In the genomic region with DNA sequence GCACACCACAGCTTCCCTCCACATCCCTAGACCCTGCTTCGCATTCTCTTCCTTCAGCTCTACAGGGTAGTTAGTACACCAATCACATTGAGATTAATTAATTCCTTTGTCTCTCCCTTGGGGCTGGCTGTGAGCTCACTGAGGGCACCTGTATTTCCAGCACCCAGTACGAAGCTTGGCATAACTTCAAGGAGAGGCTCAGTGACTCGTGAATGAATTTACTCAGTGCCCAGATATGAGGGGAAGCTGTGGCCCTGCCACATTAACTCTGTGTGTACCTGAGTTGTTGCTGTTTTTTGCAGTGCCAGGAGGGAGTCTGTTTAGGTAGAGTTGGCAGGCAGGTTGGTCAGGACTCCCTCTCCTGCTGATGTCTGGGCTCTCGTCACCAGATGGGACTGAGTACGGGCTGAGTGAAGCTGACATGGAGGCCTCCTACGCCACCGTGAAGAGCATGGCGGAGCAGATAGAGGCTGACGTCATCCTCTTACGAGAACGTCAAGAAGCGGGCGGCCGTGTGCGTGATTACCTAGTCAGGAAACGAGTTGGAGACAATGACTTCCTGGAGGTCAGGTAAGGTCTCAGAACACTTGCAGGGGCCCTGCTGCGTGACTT, we compare ENCODE assay signal across 19 mouse cellular contexts. TPM values are rescaled to one million over a fixed set of nuclear protein-coding genes. Genes with fewer than 3 reads are reported as not detected.
DNase-seq lines count a peak whose midpoint lies in the region; ATAC-seq lines count a peak whose summit lies in the region.
"Had no signal": no experiment of that assay in that cellular context is flagged by ENCODE, and none has a peak within 500 bp of the region (broad histone marks: within the 10 kb centered on the region; RNA-seq: fewer than 3 reads in every experiment).

No protein-coding gene starts in this region.

- H3K9me3 ChIP-seq in kidney, embryonic 16.5 days (ENCODE audit: low read length), result no peaks in the 10 kb centered on the region
- H3K9me3 ChIP-seq: embryonic facial prominence, embryonic 12.5 days; forebrain, embryonic 12.5 days; heart, embryonic 10.5 days; heart, embryonic 15.5 days; hindbrain, embryonic 13.5 days had no signal

- H3K4me2 ChIP-seq in kidney, embryonic 16.5 days (replicated peaks; ENCODE audit: low read depth, low read length), result no peak overlapping the region
- H3K4me2 ChIP-seq: embryonic facial prominence, embryonic 12.5 days; forebrain, embryonic 12.5 days; heart, embryonic 15.5 days; hindbrain, embryonic 13.5 days had no signal

- H3K27me3 ChIP-seq in kidney, embryonic 16.5 days (ENCODE audit: insufficient read depth, low read length), result no peaks in the 10 kb centered on the region
- H3K27me3 ChIP-seq: embryonic facial prominence, embryonic 12.5 days; forebrain, embryonic 12.5 days; heart, embryonic 15.5 days; hindbrain, embryonic 13.5 days had no signal

- H3K9ac ChIP-seq in kidney, embryonic 16.5 days (replicated peaks; ENCODE audit: low read length), result no peak overlapping the region
- H3K9ac ChIP-seq: embryonic facial prominence, embryonic 12.5 days; forebrain, embryonic 12.5 days; heart, embryonic 15.5 days; hindbrain, embryonic 13.5 days had no signal

- DNase-seq in cerebellum, postnatal 25 days, result peak; percentile 36 to 49
- DNase-seq in cerebellum, postnatal 36 days, result no peak
- DNase-seq in kidney, adult 11 months, result peak; percentile 54
- peak; percentile 52 for DNase-seq in layer of hippocampus, adult 9-11 months
- DNase-seq in layer of hippocampus, postnatal 14 days (ENCODE audit: low spot score in 2 of 2), result no peak
- DNase-seq in c-Kit-positive CD71-positive TER-119-positive erythroid progenitor cells, embryonic 14.5 days (ENCODE audit: low spot score), result no peak
- DNase-seq: adrenal gland, adult 8-10 months; adrenal gland, postnatal 36 days; cerebellum, adult 9-10 months; gastrocnemius, postnatal 36 days; heart, adult 18-20 months; heart, postnatal 14 days had no signal

- ATAC-seq in kidney, embryonic 16.5 days (ENCODE audit: low FRiP score, low TSS enrichment), result no peak
- ATAC-seq: hindbrain, postnatal 0 days had no signal

- H3K4me1 ChIP-seq in kidney, embryonic 16.5 days (ENCODE audit: insufficient read depth, low read length), result no peaks in the 10 kb centered on the region
- H3K4me1 ChIP-seq: embryonic facial prominence, embryonic 12.5 days; forebrain, embryonic 12.5 days; heart, embryonic 15.5 days; hindbrain, embryonic 13.5 days had no signal

- no peak overlapping the region for H3K27ac ChIP-seq in kidney, embryonic 16.5 days (ENCODE audit: low read length)
- H3K27ac ChIP-seq: embryonic facial prominence, embryonic 12.5 days; forebrain, embryonic 12.5 days; heart, embryonic 10.5 days; heart, embryonic 15.5 days; hindbrain, embryonic 13.5 days; hindbrain, postnatal 0 days had no signal

- WGBS in kidney, embryonic 16.5 days, result 79% methylated on average over 17 of the region's 17 CpGs

- peaks cover 25% of the 10 kb centered on the region for H3K36me3 ChIP-seq in kidney, embryonic 16.5 days (ENCODE audit: insufficient read depth, low read length)

- H3K4me3 ChIP-seq in kidney, embryonic 16.5 days (ENCODE audit: low read length), result no peak overlapping the region
- H3K4me3 ChIP-seq: embryonic facial prominence, embryonic 12.5 days; forebrain, embryonic 12.5 days; heart, embryonic 10.5 days; heart, embryonic 15.5 days; hindbrain, embryonic 13.5 days had no signal

RNA-seq across cellular contexts. Expression of gene Gtpbp1, which starts 16.1 kb away (rescaled TPM):
- polyA plus RNA-seq in kidney, embryonic 16.5 days (2015; fragmentation: Nextera tagmentation; extraction: Ambion mirVana), result 32.7 and 36.6 TPM in 2 replicates
- 10 to 100 TPM; 43.3 to 44.1 TPM for total RNA-seq in layer of hippocampus, postnatal 14 days (2021)

RNA-seq across cellular contexts. Expression of gene Josd1, which starts 19.0 kb away (rescaled TPM):
- polyA plus RNA-seq in kidney, embryonic 16.5 days (2015; fragmentation: Nextera tagmentation; extraction: Ambion mirVana), result 18.2 and 19.6 TPM in 2 replicates
- 10 to 100 TPM; 46.2 to 46.4 TPM for total RNA-seq in layer of hippocampus, postnatal 14 days (2021)

RNA-seq across cellular contexts. Expression of gene Sun2, which starts 35.6 kb away (rescaled TPM):
- 5.7 and 5.8 TPM in 2 replicates for polyA plus RNA-seq in kidney, embryonic 16.5 days (2015; fragmentation: Nextera tagmentation; extraction: Ambion mirVana)
- total RNA-seq in layer of hippocampus, postnatal 14 days (2021), result 10 to 100 TPM; 18.5 to 23.3 TPM

RNA-seq across cellular contexts. Expression of gene Tomm22, which starts 36.0 kb away (rescaled TPM):
- polyA plus RNA-seq in kidney, embryonic 16.5 days (2015; fragmentation: Nextera tagmentation; extraction: Ambion mirVana), result 262 and 263 TPM in 2 replicates
- 100 to 1,000 TPM; 103 TPM for total RNA-seq in layer of hippocampus, postnatal 14 days (2021)

RNA-seq across cellular contexts. Expression of gene Cby1, which starts 47.7 kb away (rescaled TPM):
- polyA plus RNA-seq in kidney, embryonic 16.5 days (2015; fragmentation: Nextera tagmentation; extraction: Ambion mirVana), result 59.5 and 59.8 TPM in 2 replicates
- 10 to 100 TPM; 57.0 to 59.9 TPM for total RNA-seq in layer of hippocampus, postnatal 14 days (2021)

Comparison
In these comparisons a context has a peak if more than half of its experiments do, and no peak if none do; other contexts are left out.
1. DNase-seq: peak in cerebellum, postnatal 25 days (2 of 2), kidney, adult 11 months (single experiment) and layer of hippocampus, adult 9-11 months (single experiment); none in cerebellum, postnatal 36 days (0 of 2), layer of hippocampus, postnatal 14 days (0 of 2) and c-Kit-positive CD71-positive TER-119-positive erythroid progenitor cells, embryonic 14.5 days (single experiment).